Mouse (Mus musculus) stomach, postnatal 0 days (tissue): ENCODE measurements around the gene Dlgap4. TPM values are rescaled to one million over a fixed set of nuclear protein-coding genes. Genes with fewer than 3 reads are reported as not detected.

Experiments
- ATAC-seq: fragments of 200-750 bp; cut with Nextera tagmentation; 2 replicates; pipeline ENCODE4 v1.8.0; 2017; ENCODE audit not compliant: low FRiP score, low TSS enrichment
- DNase-seq: peaks from one replicate; pipeline ENCODE4 v3.0.0-alpha.2; 2016; ENCODE audit warnings: low spot score
- H3K27ac ChIP-seq: fragments of 300-500 bp; sonication (generic); replicated peaks from 2 replicates; pipeline ENCODE4 v1.5.1; 2014; ENCODE audit warnings: mild to moderate bottlenecking, control low read depth
- H3K27me3 ChIP-seq: fragments of 300-500 bp; sonication (generic); 2 replicates; pipeline ENCODE4 v1.6.1; 2014; ENCODE audit warnings: low read length; ENCODE audit not compliant: control insufficient read depth, insufficient read depth
- H3K36me3 ChIP-seq: fragments of 300-500 bp; sonication (generic); 2 replicates; pipeline ENCODE4 v1.6.1; 2014; ENCODE audit warnings: low read length, mixed read lengths; ENCODE audit not compliant: control insufficient read depth, insufficient read depth
- H3K4me1 ChIP-seq: fragments of 300-500 bp; sonication (generic); replicated peaks from 2 replicates; pipeline ENCODE4 v1.6.1; 2014; ENCODE audit warnings: antibody characterized with exemption; ENCODE audit not compliant: control insufficient read depth, insufficient read depth
- H3K4me2 ChIP-seq: fragments of 300-500 bp; sonication (generic); replicated peaks from 2 replicates; pipeline ENCODE4 v1.6.1; 2014; ENCODE audit warnings: low read depth, mild to moderate bottlenecking, control low read depth, moderate library complexity
- H3K4me3 ChIP-seq: fragments of 300-500 bp; sonication (generic); 2 replicates; pipeline ENCODE4 v1.5.1; 2014; ENCODE audit warnings: low read depth, low read length, control low read depth
- H3K9ac ChIP-seq: fragments of 300-500 bp; sonication (generic); 2 replicates; pipeline ENCODE4 v1.6.1; 2014; ENCODE audit warnings: mild to moderate bottlenecking, low read length, control low read depth, mixed read lengths
- H3K9me3 ChIP-seq: fragments of 300-500 bp; sonication (generic); 2 replicates; pipeline ENCODE4 v1.6.1; 2016; ENCODE audit warnings: low read length; ENCODE audit not compliant: control insufficient read depth
- CTCF ChIP-seq: IDR thresholded peaks from 2 replicates; pipeline ENCODE4 v1.5.1; 2016; ENCODE audit warnings: antibody characterized with exemption, low read depth, mild to moderate bottlenecking, moderate library complexity
- EP300 ChIP-seq: optimal IDR thresholded peaks from 2 replicates; pipeline ENCODE3; 2016; ENCODE audit warnings: antibody characterized with exemption
- WGBS: fragments of 180-500 bp; shearing (Covaris S2); extraction: QIAGEN DNeasy Blood & Tissue Kit; methylation state at CpG from one replicate; pipeline ENCODE4 v1.1.7; 2014; 5-methylcytosine and 5-hydroxymethylcytosine counted together
- polyA plus RNA-seq: library from polyadenylated mRNA; unstranded; fragments of >200 nt; fragmentation: Nextera tagmentation; extraction: Ambion mirVana; gene quantifications from 2 replicates; pipeline ENCODE4 v1.2.1, GENCODE M21; 2015

The Dlgap4 gene
- polyA plus RNA-seq, 1 experiment from 2014 or later: 50.7 TPM

DNA sequence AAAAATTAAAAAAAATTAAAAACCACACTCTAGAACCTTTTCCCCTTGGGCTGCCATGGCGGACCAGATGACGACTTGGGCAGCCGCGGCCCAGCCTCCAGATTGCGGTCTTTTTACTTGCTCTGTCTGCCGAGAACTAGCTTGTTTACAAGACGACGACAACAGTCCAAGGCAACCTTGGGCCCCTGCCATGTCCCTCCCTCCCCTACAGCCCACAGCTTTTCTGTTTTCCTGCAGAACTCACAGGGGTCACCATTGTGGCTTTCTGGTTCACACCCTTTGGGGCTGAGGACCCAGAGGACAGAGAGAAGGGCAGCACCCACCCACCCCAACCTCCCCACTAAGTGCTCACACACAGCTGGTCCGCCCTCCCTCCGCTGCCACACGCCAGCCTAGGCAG lies 149.6 kb downstream of the Dlgap4 start:
- Histone ChIP-seq H3K4me2 (no peak overlapping the region), H3K4me3 (no peak overlapping the region), H3K9ac (no peak overlapping the region), H3K27ac (0 out of 2 replicates have a peak overlapping the region, but pooled peaks have one; percentile 13), H3K9me3 (no peaks in the 10 kb centered on the region), H3K4me1 (no peaks in the 10 kb centered on the region), H3K36me3 (peaks cover 9% of the 10 kb centered on the region), H3K27me3 (no peaks in the 10 kb centered on the region)
- no peak for TF ChIP-seq EP300
- TF ChIP-seq CTCF: no peak
- 57% methylated on average over 11 of the region's 11 CpGs for WGBS
- DNase-seq: peak; percentile 38
- ATAC-seq: 0 out of 2 replicates have a peak, but pooled peaks have one; percentile 6

DNA sequence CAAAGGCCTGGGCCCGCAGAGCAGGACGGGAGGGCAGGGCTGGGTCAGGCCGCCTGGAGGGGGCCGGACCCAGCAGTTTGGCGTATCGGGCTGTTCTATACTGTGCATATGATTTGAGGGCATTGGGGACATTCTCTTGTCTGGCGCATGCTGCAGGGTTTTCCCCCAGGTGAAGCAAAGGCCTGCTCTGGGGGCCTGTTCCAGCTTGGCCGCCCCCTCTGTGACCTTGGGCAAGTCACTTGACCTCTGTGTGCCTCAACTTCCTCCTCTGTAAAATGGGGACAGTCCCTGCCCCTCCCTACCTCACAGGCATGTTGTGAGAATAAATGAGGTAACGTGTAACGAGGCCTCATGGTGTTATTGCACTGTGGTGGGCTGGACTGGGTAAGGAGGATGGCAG lies 150.5 kb downstream of the Dlgap4 start:
- H3K4me2 ChIP-seq: no peak overlapping the region
- WGBS: 92% methylated on average over 10 of the region's 10 CpGs
- no peak overlapping the region for H3K4me3 ChIP-seq
- H3K27me3 ChIP-seq: no peaks in the 10 kb centered on the region
- no peak overlapping the region for H3K9ac ChIP-seq
- H3K4me1 ChIP-seq: no peaks in the 10 kb centered on the region
- ATAC-seq (no peak), DNase-seq (no peak)
- H3K36me3 ChIP-seq: peaks cover 6% of the 10 kb centered on the region
- no peak overlapping the region for H3K27ac ChIP-seq
- H3K9me3 ChIP-seq: no peaks in the 10 kb centered on the region
- TF ChIP-seq EP300 (no peak), CTCF (no peak)

GRCm38 (mm10) chr2:156764747-156765146 lies 151.2 kb downstream of the Dlgap4 start:
- Histone ChIP-seq H3K9me3 (no peaks in the 10 kb centered on the region), H3K27me3 (no peaks in the 10 kb centered on the region), H3K4me1 (no peaks in the 10 kb centered on the region), H3K4me2 (no peak overlapping the region), H3K9ac (no peak overlapping the region), H3K27ac (no peak overlapping the region), H3K4me3 (no peak overlapping the region), H3K36me3 (peaks cover 6% of the 10 kb centered on the region)
- no peak for ATAC-seq
- TF ChIP-seq EP300 (no peak), CTCF (no peak)
- DNase-seq: no peak
- 57% methylated on average over 4 of the region's 4 CpGs for WGBS

GRCm38 (mm10) chr2:156765593-156765992 lies 152.1 kb downstream of the Dlgap4 start:
- Histone ChIP-seq H3K9ac (no peak overlapping the region), H3K4me1 (no peaks in the 10 kb centered on the region), H3K27me3 (no peaks in the 10 kb centered on the region), H3K4me3 (no peak overlapping the region), H3K9me3 (no peaks in the 10 kb centered on the region), H3K36me3 (peaks cover 6% of the 10 kb centered on the region), H3K4me2 (no peak overlapping the region), H3K27ac (no peak overlapping the region)
- WGBS: 42% methylated on average over 8 of the region's 8 CpGs
- DNase-seq (no peak), ATAC-seq (no peak)
- TF ChIP-seq EP300: no peak
- no peak for TF ChIP-seq CTCF

GRCm38 (mm10) chr2:156766227-156767019 lies 152.9 kb downstream of the Dlgap4 start:
- H3K27me3 ChIP-seq: no peaks in the 10 kb centered on the region
- H3K36me3 ChIP-seq: peaks cover 6% of the 10 kb centered on the region
- no peak overlapping the region; the same call in 1 of the 2 replicates for H3K9ac ChIP-seq
- no peak overlapping the region for H3K27ac ChIP-seq
- TF ChIP-seq EP300 (no peak), CTCF (no peak)
- H3K4me1 ChIP-seq: no peaks in the 10 kb centered on the region
- DNase-seq: no peak
- 0 out of 2 replicates have a peak, but pooled peaks have one; percentile 11 for ATAC-seq
- no peak overlapping the region for H3K4me2 ChIP-seq
- no peaks in the 10 kb centered on the region for H3K9me3 ChIP-seq
- H3K4me3 ChIP-seq: no peak overlapping the region
- 62% methylated on average over 10 of the region's 10 CpGs for WGBS

DNA sequence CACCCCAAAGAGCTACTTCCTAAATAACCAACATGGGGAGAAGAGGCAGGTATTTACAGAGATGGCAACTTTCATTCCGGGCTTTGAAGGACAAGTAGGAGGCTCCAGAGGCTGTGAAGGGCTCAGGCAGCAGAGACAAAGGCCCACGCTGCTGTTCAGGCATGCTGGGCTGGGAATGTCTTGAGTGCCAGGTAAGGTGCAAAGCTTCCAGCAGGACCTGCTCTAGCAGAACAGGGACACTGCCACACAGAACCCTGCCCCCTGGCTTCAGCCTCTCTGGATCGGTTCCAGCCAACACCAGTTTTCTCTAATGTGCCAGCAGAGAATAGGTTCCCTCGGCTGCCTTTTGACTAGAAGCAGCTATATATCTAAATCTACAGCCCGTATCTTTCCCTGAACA lies 153.6 kb downstream of the Dlgap4 start:
- no peak for TF ChIP-seq EP300
- peak; percentile 29; the same call in 1 of the 2 replicates for TF ChIP-seq CTCF
- Histone ChIP-seq H3K27me3 (no peaks in the 10 kb centered on the region), H3K9ac (no peak overlapping the region), H3K4me1 (no peaks in the 10 kb centered on the region), H3K4me2 (no peak overlapping the region), H3K9me3 (no peaks in the 10 kb centered on the region), H3K36me3 (peaks cover 6% of the 10 kb centered on the region), H3K27ac (0 out of 2 replicates have a peak overlapping the region, but pooled peaks have one; percentile 2), H3K4me3 (no peak overlapping the region)
- 53% methylated on average over 5 of the region's 5 CpGs for WGBS
- DNase-seq (no peak), ATAC-seq (no peak)
